Mouse (Mus musculus) adrenal gland, postnatal 14 days (tissue): ENCODE measurements around the gene Arhgef28. TPM values are rescaled to one million over a fixed set of nuclear protein-coding genes. Genes with fewer than 3 reads are reported as not detected.

Experiments used
- DNase-seq: peaks from one replicate; pipeline ENCODE4 v3.0.0; 2021; ENCODE audit warnings: mixed read lengths
- total RNA-seq: library from RNA; stranded (reverse); gene quantifications from 2 replicates; pipeline ENCODE4 v1.2.3, GENCODE M21; 2021

Gene Arhgef28
- total RNA-seq, 1 experiment from 2014 or later: 19.5 TPM

DNA sequence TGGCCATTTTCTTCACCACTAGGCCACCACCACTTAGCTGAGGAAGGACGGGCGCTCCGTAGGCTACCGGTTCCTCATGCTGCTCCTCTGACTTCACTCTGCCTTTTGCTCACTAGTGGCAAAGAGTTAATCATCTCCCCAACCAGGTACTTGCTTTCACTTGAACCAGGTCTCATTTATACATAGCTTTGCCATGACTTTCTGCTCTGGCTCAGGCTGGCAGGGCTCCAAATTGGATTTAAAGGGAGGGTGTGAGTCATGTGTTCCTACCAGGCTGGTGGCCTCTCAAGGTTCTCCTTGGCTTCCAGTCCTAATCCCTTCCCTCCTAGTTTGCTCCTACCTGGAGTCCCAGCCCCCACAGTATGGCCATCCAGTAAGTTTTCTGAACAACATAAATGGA lies 192.5 kb downstream of the Arhgef28 start:
- DNase-seq: peak; percentile 58

DNA sequence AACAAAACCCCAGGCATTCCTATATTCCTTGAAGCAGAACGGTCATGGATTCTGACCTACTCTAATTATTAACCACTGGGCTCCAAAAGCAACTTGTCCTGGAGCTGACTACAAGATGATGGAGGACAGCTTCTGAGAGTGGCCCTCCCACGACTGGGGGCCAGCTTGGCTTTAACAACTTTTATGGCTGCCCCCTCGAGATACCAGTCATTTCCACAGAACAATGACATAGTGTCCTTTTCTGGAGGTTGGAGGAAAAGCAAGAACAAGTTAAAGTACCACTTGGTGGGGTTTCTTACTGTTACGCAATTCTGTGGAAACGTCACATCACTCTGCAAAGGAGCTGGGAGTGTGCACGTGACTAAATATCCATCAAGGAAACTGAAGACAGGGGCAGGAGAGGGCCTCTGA lies 194.3 kb downstream of the Arhgef28 start:
- DNase-seq: no peak

DNA sequence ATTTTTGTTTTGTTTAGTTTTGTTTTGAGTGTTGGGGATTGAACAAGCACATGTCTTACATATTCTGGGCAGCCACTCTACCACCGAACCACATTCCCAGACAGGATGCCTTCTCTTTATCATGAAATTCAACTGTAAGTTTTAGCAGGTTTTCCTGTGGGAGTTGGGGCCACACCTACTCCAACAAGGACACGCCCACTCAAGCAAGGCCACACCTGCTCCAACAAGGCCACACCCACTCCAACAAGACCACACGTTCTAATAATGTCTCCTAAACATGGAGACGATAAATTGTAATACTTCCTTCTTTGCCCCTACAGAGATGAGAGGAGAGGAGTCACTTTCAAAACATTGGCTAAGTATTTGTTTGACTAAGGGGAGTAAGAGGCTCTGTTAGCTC lies 197.2 kb downstream of the Arhgef28 start:
- no peak for DNase-seq

DNA sequence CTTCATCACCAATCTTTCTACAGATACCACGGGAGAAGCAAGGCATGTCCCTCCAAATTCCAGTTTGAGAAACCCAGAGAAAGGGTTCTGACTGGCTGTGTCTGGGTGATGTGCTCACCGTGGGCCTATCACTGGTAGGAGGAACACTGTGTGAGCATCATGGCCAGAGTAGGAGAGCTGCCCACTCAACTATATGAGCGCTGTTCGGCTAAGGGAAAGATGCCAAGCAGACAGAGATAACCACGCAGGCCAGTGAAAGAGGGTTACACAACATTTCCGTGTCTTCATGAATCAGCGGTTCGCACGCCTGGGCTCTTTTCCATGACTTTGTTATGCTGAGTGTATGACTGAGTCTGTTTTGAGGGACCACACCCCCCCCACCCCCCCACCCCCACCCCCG lies 197.7 kb downstream of the Arhgef28 start:
- peak; percentile 59 for DNase-seq

DNA sequence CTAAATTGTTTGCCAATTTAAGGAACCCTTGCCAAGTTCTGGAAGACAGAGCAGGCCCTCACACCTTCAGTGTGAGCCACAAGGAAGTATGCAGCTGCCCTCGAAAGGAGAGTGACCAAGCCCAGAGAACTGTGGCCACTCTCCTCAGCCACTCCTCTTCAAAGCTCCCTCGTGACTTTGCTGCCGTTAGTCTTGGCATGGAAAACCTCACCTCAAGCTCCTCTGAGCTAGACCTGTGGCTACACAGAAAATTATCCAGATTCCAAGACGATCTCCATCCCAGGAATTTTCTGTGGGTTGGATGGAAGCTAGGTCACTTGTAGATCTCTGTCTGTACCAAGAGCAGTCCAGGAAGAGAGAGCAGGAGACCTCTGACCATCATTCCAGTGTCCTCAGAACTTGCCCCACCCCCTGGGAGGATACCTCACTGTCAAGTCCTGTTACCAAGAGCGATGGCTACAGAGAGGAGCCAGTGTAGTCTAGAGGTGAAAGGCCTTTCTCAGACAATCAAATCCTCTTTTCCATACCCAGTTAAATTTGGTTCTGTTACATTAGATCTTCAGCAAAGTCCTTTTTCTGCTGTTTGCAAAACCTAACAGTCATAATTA lies 200.5 kb downstream of the Arhgef28 start:
- DNase-seq: no peak

DNA sequence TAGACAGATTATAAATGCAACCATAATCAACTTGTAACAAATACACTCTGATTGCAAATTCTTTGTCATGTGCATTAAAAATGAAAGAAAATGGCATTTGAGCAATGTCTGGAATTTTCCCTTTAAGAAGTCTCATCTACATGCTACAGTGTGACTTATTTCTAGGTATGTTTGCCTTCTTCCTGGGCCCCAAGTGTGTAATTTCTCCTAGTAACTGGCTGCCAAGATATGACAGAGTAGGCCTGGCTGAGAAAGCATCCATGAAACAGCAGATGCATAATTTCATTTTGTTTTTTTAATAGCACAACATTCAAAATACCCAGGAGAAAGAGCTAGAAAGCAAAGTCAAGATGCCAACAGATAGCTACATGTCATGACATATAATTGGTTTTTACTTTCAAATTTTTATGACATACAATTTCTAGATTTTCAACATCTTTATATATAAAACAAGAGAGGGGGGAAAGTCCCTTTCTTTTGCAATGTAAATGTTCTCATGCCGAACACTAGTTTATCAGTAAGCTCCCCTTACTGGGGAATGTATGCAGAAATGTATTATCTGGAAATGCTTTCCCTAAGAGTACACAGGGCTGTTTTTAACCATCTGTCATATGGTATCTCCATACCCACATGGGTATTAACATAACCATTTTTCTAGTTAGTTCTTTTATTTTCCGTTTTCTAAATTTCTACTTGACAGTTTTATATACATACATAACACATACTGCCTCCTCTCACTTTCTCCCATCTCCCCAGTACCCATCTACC lies 201.4 kb downstream of the Arhgef28 start:
- no peak for DNase-seq

DNA sequence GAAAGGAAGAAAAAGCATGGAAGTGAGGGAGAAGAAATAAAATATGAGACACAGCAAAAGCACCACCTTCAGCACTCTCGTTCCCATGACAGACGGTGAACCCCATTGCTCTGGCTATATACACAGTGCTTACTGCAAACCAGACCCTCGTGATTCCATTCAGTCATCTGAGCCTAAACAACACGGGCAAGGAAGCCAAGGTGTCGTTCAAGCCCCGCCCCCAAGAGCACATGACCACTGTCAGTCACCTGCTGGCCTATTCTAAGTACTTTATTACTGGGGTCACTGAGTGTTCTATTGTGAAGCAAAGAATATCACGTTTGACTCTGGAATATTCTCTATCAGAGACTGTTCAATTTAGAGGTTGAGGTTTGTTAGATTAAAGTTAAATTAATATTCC lies 202.5 kb downstream of the Arhgef28 start:
- no peak for DNase-seq

DNA sequence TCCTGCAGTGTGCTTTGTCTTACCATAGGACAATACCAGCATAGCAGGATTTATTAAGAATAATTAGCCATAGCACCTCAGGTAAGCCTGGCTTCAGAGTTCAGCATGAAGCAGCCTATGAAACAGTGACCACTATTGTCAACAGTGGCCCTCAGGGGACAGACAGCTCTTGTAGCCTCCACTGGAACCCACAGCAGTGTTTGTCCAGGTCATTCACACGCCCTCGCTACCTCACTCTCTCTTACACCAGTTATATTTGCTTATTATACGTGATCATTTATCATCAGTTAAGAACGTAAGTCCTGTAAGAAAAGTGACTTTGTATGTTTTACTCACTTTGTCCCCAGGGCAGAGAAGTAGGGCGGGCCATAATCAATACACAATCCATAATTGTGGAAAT lies 203.6 kb downstream of the Arhgef28 start:
- DNase-seq: no peak

DNA sequence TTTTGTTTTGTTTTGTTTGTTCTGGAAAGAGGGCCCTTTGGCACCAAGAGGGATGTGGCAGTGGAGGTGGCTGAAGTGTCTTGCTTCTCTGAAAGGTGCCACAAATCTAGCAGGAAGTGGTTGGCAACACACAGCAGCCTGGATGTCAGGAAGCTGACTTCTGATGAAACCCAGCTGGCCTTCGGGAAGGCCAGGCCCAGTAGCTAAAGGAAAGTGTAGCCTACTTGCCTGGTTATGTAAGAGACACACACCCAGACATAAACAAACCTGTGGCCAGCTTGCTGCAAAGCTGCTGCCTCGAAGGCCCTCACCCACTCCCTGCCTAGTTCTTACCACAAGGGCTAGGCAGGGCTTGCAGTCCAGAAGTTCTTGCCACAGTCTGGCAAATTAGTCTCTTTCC lies 204.1 kb downstream of the Arhgef28 start:
- DNase-seq: peak; percentile 32

DNA sequence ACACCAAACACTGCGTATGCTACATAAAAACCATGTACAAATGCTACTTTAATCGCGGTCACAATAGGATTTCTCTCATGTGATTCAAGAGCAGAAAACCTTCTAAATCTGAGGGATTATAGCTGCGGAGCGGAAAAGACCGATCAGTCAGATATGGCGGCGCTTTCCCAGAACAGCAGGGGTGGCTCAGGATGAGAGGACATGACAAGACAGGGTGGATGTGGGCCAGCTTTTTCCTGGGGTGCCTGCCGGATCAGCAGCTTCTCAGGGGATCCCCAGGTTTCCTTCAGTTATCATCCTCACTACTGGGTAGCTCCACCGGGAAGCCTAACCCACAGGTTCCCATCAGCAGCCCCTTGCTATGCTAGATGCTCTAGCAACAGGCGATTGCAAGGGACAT lies 204.5 kb downstream of the Arhgef28 start:
- DNase-seq: no peak

DNA sequence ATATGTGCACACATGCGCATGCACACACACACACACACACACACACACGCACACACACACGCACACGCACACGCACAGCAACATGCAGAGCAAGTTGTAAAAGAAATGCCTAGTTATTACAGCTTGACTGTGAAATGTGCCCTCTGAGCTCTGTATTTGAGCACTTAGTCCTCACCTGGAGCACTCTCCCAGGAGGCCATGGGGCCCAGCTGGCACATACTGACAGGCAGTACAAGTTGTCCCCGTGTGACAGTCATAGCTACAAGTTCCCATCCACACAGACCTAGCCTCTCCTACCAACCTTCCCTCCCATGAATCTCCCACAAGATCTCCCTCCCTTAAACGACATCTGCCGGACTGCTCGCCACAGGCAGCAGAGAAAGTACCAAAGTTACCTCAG lies 205.4 kb downstream of the Arhgef28 start:
- no peak for DNase-seq

DNA sequence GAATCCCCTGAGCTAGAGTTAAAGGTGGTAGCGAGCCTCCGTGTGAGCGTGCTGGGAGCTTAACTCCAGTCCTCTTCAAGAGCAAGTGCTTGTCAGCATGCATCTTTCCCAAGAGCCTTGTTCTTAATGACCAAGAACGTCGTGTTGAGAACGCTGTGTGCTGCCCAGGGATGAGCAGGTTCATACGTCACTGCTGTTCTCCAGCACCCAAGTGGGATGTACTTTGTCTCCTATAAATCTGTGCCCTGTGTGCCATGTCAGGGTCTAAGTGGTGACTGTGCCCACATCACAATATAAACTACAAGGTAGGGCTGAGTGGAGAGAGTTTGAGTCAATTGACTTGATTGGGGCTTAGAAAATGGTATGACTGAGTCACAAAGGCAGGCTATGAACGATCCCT lies 207.1 kb downstream of the Arhgef28 start:
- no peak for DNase-seq

DNA sequence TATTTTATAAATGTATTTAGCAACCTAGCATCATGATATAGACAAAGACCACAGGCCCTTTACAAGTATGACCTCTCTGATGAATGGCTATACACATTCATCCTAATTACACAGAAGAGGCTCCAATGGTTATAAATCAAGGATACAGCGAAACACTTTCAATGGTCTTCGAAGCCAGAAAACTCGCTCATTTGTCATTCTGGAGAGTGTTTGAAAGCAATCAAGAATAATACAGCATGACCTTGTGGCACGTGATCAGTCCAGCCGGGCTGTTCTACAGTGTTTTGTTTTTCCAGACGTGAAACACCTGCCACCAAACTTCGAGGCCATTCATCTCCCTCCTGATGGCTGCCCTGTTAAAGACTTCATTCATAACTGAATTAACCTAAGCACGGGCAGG lies 207.7 kb downstream of the Arhgef28 start:
- DNase-seq: no peak

DNA sequence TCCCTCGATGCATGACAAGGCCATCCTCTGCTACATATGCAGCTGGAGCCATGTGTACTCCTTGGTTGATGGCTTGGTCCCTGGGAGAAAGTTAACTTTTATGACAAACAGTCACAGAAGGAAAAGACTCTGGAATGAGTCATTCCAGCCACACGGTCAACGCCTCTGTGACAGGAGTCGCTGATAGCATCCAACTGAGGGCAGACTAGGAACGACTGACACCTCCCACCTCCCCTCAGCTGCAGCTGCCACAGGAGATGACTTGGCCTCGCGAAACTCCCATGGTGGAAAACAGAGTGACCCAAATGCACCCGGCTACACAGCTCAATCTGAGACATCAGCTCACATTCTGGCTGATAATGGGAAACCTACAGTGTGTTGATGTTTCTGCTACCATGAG lies 215.3 kb downstream of the Arhgef28 start:
- no peak for DNase-seq

DNA sequence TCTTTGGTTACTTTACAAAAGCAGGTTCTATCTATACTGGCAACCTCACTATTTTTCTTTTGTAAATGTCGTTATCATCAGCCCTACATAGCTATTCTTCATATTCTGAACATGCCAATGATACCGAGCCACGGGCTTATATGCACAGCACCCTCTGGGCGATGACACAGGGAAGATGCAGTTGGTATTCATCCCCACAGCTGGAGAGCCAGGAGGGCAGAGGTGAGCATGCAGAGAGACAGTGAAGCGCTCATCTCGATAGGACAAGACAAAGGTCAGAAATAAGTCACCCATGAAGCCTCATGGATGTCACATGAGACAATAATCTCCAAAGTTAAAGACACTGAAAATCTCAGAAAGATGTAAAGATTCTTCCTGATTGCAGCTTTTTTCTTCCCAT lies 217.4 kb downstream of the Arhgef28 start:
- DNase-seq: no peak

DNA sequence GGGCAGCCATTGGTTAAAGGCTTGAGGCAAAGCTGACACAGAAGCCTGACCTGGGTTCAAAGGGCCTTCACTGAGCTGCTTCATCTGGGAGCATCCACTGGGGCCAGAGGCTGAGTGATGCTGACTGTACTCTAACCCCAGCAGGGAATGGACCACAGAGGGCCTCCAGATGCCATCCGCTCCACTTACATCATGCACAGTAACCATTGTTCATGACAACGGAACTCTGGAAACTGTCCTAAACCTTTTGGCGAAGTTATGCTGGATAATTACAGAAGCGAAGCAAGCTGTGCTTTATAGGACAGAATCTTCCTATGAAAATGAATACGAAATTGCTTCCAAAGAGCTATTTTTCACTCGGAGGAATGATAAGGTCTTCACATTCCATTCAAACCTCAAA lies 219.5 kb downstream of the Arhgef28 start:
- DNase-seq: no peak

DNA sequence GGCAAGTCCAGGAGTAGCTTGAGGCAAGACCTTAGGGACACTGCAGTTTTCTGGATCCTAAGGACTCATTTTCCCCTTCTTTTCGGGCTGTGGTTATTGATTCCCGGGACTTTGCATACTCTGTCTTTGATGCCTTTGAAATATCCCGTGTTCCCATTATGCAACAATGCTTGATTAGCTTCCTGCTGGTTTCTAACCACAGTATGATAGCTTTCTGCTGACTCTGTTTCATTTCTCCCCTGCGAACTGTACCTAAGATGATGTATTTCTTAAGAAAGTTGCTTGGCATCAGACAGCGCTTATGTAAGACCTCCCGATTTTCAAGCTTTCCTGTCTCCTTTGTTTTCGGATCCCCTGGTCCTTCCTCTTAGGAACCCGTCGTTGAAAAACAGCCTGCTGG lies 229.1 kb downstream of the Arhgef28 start:
- no peak for DNase-seq

DNA sequence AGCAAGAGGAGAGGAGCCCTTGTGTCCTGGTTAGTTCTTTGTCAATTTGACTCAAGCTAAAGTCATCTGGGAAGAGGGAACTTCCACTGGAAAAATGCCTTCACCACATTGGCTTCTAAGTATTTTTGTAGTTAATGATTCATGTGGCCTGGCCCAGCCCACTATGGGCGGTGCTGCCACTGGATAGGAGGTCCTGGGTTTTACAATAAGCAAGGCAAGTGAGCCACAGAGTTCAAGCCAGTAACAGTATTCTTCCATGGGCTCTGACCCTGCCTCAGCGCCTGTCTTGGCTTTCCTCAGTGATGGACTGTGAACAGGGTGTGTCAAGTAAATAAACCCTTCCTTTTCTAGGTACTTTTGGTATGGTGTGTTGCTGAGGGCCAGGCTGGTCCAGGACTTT lies 229.6 kb downstream of the Arhgef28 start:
- no peak for DNase-seq

DNA sequence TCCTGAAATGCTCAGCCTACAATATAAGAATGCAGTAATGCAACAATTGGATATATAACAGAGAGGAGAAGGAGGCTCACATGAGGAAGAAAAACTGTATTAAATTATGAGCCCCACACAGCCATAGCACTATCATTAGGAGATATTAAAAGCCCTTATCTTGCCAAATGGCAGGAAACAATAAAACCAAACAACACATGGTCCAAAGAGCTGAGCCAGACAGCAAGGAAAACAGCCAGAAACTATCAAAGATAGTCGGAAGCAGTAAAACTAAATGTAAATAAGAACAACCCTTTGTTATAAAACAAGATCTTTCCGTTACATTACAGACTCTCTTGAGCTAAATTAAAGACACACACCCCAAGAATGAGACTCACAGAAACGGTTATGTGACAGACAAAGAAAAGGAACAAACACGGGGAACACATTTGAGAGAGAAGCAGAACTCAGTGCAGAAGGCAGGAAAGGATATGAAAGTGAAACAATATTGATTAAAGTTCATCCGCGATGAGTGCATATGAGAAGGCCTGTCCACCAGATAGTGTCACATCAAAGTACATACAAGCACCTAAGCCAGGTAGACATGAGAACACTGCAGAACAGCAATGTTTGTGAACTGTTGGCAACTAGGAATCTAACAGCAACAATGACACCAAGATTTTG lies 231.6 kb downstream of the Arhgef28 start:
- DNase-seq: no peak

DNA sequence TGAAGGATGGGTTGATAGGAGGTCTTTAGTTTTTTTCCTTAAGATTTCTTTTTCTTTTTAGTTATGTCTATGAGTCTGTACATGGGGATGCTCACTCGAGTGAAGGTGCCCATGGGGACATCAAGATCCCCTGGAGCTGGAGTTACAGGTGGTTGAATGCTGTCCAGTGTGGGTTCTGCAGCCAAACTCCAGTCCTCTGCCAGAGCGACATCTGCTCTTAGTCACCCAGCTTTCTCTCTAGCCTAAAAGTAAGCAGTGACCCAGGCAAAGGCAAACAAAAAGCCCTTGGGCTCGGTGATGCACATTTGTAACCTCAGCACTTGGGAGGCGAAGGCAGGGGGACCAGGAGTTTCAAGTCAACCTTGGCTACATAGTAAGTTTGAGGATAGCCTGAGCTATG lies 232.3 kb downstream of the Arhgef28 start:
- no peak for DNase-seq

DNA sequence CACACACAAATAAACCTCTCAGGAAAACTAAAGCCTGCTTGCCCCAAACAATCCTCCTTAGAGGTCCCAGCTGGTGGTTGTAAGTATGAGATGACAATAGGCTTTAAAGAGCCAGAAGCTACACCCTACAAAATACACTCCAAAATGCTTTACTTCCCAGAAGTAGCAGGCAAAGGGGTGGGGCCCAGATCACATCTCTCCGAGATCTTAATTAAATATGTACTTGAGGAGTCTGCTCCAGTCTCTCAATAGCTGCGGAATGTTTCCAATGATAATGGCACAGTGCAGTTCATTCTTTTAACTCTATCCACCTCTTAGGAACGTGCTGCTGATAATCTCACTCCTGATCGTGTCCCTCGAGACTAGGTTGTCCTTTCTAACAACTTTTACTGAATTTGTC lies 240.2 kb downstream of the Arhgef28 start:
- no peak for DNase-seq

DNA sequence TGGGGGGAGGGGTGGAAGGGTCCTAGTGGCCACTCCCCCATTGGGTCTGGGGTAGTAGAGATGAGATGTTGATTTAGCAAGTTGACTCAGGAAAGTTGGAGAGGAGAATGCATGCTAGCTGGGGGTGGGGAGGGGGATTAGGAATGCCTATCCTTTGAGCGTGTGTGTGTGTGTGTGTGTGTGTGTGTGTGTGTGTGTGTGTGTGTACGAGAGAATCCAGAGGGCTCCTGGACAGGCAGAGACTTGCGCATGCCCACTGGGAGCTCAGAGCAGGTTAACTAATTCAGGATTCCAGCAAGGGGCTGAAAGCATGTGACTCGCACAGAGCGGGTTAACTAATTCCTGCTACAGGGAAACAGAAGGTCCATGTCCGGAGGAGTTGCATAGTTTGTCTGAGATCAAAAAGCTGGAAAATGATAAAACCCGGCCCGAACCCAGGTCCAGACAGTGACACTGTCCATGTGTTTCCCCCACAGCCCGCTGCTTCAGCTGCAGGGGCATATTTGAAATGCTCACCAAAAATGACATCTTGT lies 241.3 kb downstream of the Arhgef28 start:
- DNase-seq: no peak

DNA sequence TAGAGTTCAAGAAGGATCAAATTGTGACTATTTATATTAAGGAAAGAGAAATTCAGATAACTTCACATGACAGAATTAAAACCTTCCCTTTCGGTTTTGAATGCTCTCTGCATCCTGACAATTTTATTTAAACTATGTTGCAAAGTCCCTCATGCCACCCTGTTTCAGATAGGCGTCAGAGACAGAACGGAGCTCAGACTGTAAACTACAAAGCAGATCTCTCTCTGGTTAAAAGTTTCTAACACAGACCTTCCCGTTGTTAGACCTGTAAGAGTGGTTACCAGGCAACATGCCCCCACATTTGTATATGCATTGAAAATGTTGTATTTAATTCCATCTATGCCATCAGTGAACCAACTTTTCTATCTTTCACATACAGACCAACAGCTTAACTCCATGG lies 246.1 kb downstream of the Arhgef28 start:
- DNase-seq: no peak
